Mouse (Mus musculus) intestine, embryonic 14.5 days (tissue): ENCODE data around the gene Aif1. TPM values are rescaled to one million over a fixed set of nuclear protein-coding genes. Genes with fewer than 3 reads are reported as not detected.

Experiments
- ATAC-seq: fragments of 200-750 bp; cut with Nextera tagmentation; replicated peaks from 2 replicates; pipeline ENCODE4 v1.8.0; 2017; ENCODE audit warnings: low read depth, moderate number of reproducible peaks, moderate TSS enrichment, moderate library complexity; ENCODE audit not compliant: low FRiP score, low TSS enrichment
- DNase-seq: peaks from one replicate; pipeline ENCODE4 v3.0.0-alpha.2; 2018; ENCODE audit warnings: low spot score
- H3K27ac ChIP-seq: fragments of 300-500 bp; sonication (generic); 2 replicates; pipeline ENCODE4 v1.5.1; 2014; ENCODE audit warnings: low read depth, mild to moderate bottlenecking, control low read depth
- H3K27me3 ChIP-seq: fragments of 300-500 bp; sonication (generic); replicated peaks from 2 replicates; pipeline ENCODE4 v1.6.1; 2014; ENCODE audit warnings: low read length, control low read depth; ENCODE audit not compliant: control insufficient read depth, insufficient read depth
- H3K36me3 ChIP-seq: fragments of 300-500 bp; sonication (generic); 2 replicates; pipeline ENCODE4 v1.6.1; 2014; ENCODE audit warnings: low read length, control low read depth; ENCODE audit not compliant: control insufficient read depth, insufficient read depth
- H3K4me1 ChIP-seq: fragments of 300-500 bp; sonication (generic); replicated peaks from 2 replicates; pipeline ENCODE4 v1.6.1; 2014; ENCODE audit warnings: low read length, control low read depth, mixed read lengths; ENCODE audit not compliant: control insufficient read depth, insufficient read depth
- H3K4me2 ChIP-seq: fragments of 300-500 bp; sonication (generic); 2 replicates; pipeline ENCODE4 v1.6.1; 2014; ENCODE audit warnings: low read length
- H3K4me3 ChIP-seq: fragments of 300-500 bp; sonication (generic); 2 replicates; pipeline ENCODE4 v1.5.1; 2014; ENCODE audit warnings: low read depth, low read length, control low read depth, mixed read lengths
- H3K9ac ChIP-seq: fragments of 300-500 bp; sonication (generic); 2 replicates; pipeline ENCODE4 v1.6.1; 2014; ENCODE audit warnings: mild to moderate bottlenecking, low read length
- H3K9me3 ChIP-seq: fragments of 300-500 bp; sonication (generic); 2 replicates; pipeline ENCODE4 v1.6.1; 2016; ENCODE audit warnings: low read length, control low read depth; ENCODE audit not compliant: control insufficient read depth
- WGBS: fragments of 180-500 bp; shearing (Covaris S2); extraction: QIAGEN DNeasy Blood & Tissue Kit; methylation state at CpG from one replicate; pipeline ENCODE4 v1.1.7; 2014; 5-methylcytosine and 5-hydroxymethylcytosine counted together
- polyA plus RNA-seq: library from polyadenylated mRNA; unstranded; fragments of >200 nt; fragmentation: Nextera tagmentation; extraction: Ambion mirVana; gene quantifications from 2 replicates; pipeline ENCODE4 v1.2.1, GENCODE M21; 2014

Gene Aif1
- polyA plus RNA-seq, 1 experiment from 2014 or later: 15.4 TPM

- H3K4me2 ChIP-seq: peak overlapping the region; percentile 65
- H3K36me3 ChIP-seq: peaks cover 20% of the 10 kb centered on the region
- H3K4me1 ChIP-seq: peaks cover 19% of the 10 kb centered on the region
- no peaks in the 10 kb centered on the region for H3K27me3 ChIP-seq
- 20% methylated on average over 12 of the region's 12 CpGs for WGBS
- ATAC-seq (peak; percentile 85), DNase-seq (no peak)
- peak overlapping the region; percentile 65 for H3K4me3 ChIP-seq
- peak overlapping the region; percentile 58 for H3K9ac ChIP-seq
- H3K27ac ChIP-seq: peak overlapping the region; percentile 99
- no peaks in the 10 kb centered on the region for H3K9me3 ChIP-seq
These were observed 10.3 kb downstream of the Aif1 start for GRCm38 (mm10) chr17:35165451-35166155.

DNA sequence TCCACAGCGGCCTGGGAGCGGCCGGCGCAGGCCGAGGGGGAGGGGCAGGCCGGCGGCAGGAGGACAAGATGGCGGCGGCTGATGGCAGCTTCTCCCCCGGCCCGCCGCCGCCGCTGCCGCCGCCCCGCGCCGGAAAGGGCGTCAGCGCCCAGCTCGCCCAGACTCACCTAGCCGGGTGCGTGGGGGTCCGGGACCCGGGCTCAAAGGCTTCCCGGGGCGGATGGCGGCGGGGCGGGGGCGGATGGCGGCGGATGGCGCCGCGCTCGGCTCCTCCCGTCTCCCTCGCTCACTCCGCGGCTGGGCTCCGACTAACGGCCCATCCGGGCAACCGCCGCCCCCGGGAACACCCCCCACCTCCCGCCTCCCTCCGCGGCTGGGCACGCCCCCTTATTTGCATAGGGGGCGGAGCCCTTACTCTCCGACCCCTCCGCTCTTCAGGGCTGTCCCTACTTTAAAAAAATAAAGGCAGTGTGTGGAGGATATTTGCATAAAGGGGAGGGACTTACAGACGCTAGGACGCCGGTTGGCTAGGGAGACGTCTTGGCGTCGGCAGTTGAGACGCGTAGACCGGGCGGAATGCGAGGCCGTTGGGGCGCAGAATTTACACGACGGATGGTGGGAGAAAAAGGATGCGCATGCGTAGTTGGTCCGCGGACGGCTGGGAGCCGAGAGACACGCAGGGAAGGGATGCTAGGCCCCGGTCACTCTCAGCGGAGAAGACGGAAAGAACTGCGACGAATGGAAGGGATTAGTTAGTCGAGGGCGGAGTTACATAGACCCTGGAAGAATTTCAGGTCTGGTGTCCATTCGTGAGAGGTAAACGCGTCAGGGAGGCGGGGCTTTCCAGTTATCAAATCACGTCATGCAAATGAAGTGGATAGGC, 11.1 kb downstream of the Aif1 start, which contains the start of gene Prrc2a:
Gene Prrc2a (minus strand): TSS at position 330 of the 883 bp plus-strand sequence.
- ATAC-seq (peak; percentile 94), DNase-seq (peak; percentile 98)
- under 1% methylated on average over 79 of the region's 89 CpGs for WGBS
- H3K4me2 ChIP-seq: peak within 1 kb of the TSS; percentile 98
- peaks cover 19% of the 10 kb centered on the region for H3K4me1 ChIP-seq
- H3K9ac ChIP-seq: peak within 1 kb of the TSS; percentile 87
- peaks cover 28% of the 10 kb centered on the region for H3K36me3 ChIP-seq
- H3K9me3 ChIP-seq: no peaks in the 10 kb centered on the region
- peak within 1 kb of the TSS; percentile 99 for H3K27ac ChIP-seq
- H3K27me3 ChIP-seq: no peaks in the 10 kb centered on the region
- H3K4me3 ChIP-seq: peak within 1 kb of the TSS; percentile 65

- peak overlapping the region; percentile 87 for H3K9ac ChIP-seq
- peak overlapping the region; percentile 98 for H3K4me2 ChIP-seq
- under 1% methylated on average over 27 of the region's 28 CpGs for WGBS
- DNase-seq: peak; percentile 76
- peak overlapping the region; percentile 85 for H3K27ac ChIP-seq
- peaks cover 34% of the 10 kb centered on the region for H3K36me3 ChIP-seq
- ATAC-seq: no peak
- peak overlapping the region; percentile 65 for H3K4me3 ChIP-seq
- no peaks in the 10 kb centered on the region for H3K9me3 ChIP-seq
- H3K27me3 ChIP-seq: no peaks in the 10 kb centered on the region
- peaks cover 19% of the 10 kb centered on the region for H3K4me1 ChIP-seq
These were observed 11.7 kb downstream of the Aif1 start for GRCm38 (mm10) chr17:35164218-35164567.

DNA sequence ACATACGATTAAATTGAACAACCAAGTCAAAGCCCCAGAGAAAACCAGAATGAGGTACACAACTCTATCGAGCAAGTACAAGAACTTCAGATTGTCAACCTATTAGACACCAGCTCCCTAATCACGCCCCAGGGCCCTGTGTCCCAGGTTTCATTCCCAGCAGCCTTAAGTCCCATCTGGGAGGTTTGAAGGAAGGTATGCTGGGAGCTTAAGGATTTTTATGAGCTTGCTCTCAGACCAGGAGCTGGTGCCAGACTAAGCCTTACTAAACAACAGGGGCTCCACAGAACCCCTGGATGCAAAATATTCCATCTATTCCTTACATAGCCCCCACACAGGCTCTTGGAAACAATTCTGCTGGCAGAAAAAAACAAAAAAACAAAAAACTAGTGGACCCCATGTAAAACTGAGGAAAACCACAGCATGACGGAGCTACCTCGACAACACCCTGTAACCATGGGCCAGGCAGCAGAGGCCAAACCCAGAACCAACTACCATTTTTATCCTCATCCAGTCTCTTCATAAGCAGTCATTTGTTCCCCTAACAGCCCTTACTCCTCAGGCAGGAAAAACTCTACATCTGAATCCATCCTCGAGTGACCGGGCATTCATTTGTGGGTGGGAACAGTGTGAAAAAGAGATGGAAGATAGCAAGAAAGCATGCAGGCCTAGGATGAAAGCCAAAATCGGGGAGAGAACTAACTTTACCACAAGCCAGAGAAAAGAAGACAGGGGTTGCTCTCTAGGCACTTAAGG, 12.4 kb downstream of the Aif1 start:
- peaks cover 19% of the 10 kb centered on the region for H3K4me1 ChIP-seq
- H3K4me3 ChIP-seq: peak overlapping the region; percentile 65
- ATAC-seq: no peak
- no peaks in the 10 kb centered on the region for H3K27me3 ChIP-seq
- no peaks in the 10 kb centered on the region for H3K9me3 ChIP-seq
- peak overlapping the region; percentile 85 for H3K27ac ChIP-seq
- WGBS: 13% methylated on average over 8 of the region's 8 CpGs
- peak overlapping the region; percentile 87 for H3K9ac ChIP-seq
- no peak for DNase-seq
- peaks cover 41% of the 10 kb centered on the region for H3K36me3 ChIP-seq
- peak overlapping the region; percentile 98 for H3K4me2 ChIP-seq

DNA sequence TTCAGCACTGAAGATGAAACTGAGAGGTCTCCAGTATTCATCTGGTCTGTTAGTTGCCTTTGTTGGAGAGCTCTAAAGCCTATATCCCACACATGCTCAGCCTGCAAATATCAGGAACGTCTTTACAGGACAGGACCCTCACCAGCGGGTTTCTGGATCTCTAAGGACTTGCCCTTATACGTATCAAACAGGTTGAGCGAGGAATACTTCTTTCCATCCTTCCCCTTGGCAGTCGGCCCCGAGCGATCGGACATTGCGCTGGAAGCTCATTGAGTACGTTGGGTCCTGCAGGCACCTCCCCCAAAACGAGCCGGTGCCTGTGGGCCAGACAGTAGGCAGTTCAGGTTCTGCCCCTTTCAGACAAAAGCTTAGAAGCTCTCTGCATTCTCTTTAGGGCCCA, 13.1 kb downstream of the Aif1 start:
- WGBS: 40% methylated on average over 12 of the region's 12 CpGs
- ATAC-seq: no peak
- Histone ChIP-seq H3K4me2 (peak overlapping the region; percentile 98), H3K9ac (peak overlapping the region; percentile 87), H3K4me1 (peaks cover 19% of the 10 kb centered on the region), H3K36me3 (peaks cover 49% of the 10 kb centered on the region), H3K9me3 (no peaks in the 10 kb centered on the region), H3K27ac (peak overlapping the region; percentile 5; the same call in 1 of the 2 replicates), H3K4me3 (peak overlapping the region; percentile 65), H3K27me3 (no peaks in the 10 kb centered on the region)
- no peak for DNase-seq

DNA sequence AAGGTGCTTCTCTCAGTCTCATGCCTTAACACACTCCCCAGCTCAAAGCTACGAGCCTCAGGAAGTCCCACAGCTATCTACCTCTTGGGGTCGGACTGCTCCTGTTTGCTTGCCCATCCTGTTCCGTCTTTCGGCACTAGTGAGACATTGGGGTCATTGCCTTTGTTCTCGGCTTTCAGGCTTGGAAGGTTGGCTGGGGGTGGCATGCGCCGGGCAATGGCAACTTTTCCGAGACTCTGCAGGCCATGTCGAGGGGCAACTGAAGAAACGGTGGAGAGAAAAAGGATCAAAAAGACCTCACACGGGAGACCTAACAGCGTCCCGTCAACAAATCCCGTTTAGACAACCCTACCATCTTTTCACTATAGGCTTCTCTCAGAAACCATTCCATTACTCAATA, 13.7 kb downstream of the Aif1 start:
- H3K9ac ChIP-seq: no peak overlapping the region; the same call in 1 of the 2 replicates

GRCm38 (mm10) chr17:35161421-35161820, 14.4 kb downstream of the Aif1 start:
- H3K4me3 ChIP-seq: no peak overlapping the region
- no peak for DNase-seq

More for the DNA sequence above, 13.7 kb downstream of the Aif1 start:
- Histone ChIP-seq H3K9me3 (no peaks in the 10 kb centered on the region), H3K27me3 (no peaks in the 10 kb centered on the region), H3K27ac (no peak overlapping the region), H3K4me2 (no peak overlapping the region; the same call in 1 of the 2 replicates), H3K4me3 (peak overlapping the region; percentile 65; the same call in 1 of the 2 replicates), H3K36me3 (peaks cover 55% of the 10 kb centered on the region), H3K4me1 (peaks cover 19% of the 10 kb centered on the region)
- WGBS: 70% methylated on average over 14 of the region's 14 CpGs
- DNase-seq (no peak), ATAC-seq (no peak)

GRCm38 (mm10) chr17:35159638-35160037, 16.2 kb downstream of the Aif1 start:
- no peak overlapping the region for H3K9ac ChIP-seq
- WGBS: 91% methylated on average over 7 of the region's 7 CpGs
- no peaks in the 10 kb centered on the region for H3K27me3 ChIP-seq
- H3K27ac ChIP-seq: no peak overlapping the region
- H3K4me1 ChIP-seq: peaks cover 10% of the 10 kb centered on the region
- no peak overlapping the region for H3K4me2 ChIP-seq
- no peak for ATAC-seq
- DNase-seq: no peak
- peaks cover 80% of the 10 kb centered on the region for H3K36me3 ChIP-seq
- H3K9me3 ChIP-seq: no peaks in the 10 kb centered on the region
- H3K4me3 ChIP-seq: no peak overlapping the region

More at GRCm38 (mm10) chr17:35161421-35161820, 14.4 kb downstream of the Aif1 start:
- ATAC-seq: no peak
- Histone ChIP-seq H3K4me2 (no peak overlapping the region), H3K27me3 (no peaks in the 10 kb centered on the region), H3K4me1 (peaks cover 19% of the 10 kb centered on the region), H3K36me3 (peaks cover 62% of the 10 kb centered on the region), H3K9me3 (no peaks in the 10 kb centered on the region), H3K27ac (no peak overlapping the region), H3K9ac (no peak overlapping the region)
- 84% methylated on average over 11 of the region's 11 CpGs for WGBS
